Mouse (Mus musculus): ENCODE results near the gene Slc1a7. TPM values are rescaled to one million over a fixed set of nuclear protein-coding genes. Genes with fewer than 3 reads are reported as not detected.

The Slc1a7 gene
- polyA plus RNA-seq, 1 experiment from 2014 or later: 0.09 TPM

DNA sequence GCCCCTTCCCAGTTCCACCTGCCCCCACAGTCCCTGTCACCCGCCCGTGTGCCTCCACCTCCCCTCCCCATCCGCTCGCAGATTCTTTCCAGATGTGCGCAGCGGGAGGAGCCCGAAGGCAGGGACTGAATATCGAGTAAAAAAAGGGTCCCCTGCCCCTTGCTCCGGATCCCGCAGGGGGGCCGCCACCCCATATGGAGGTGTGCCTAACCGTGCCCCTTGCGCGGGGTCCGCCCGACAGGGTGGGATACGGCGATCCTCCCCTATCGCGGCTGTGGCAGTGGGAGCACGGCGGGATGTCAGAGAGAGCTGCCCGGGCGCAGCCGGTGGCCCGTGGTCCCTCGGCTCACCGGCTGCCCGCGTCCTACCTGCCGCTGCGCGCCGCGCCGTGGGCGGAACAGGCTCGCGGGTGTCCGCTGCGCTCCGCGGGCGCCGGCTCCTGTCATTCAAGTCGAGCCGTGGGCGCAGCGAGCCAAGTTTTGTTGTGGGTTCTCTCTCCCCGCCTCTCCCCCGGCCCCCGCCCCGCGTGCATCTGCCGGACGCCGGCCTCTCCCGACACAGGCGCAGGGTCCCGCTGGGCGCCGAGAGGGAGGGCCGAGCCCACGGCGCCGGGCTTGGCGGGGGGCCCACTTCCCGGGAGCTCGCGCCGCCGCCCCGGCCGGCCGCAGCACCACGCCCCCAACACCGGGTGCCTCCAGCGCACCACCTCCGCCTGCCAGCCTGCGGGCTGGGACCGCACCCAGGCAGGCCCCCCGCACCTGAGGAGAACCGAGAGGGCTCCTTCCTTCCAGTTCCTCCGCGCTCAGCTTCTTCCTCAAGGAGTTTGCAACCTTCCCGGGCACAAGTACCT lies 63.6 kb downstream of the Slc1a7 start:
- no peak for TF ChIP-seq CTCF (IDR thresholded peaks at IDR 0.05; ENCODE audit: low read depth)
- DNase-seq: peak; percentile 64
- Histone ChIP-seq H3K27ac (ENCODE audit: low read depth) (no peak overlapping the region), H3K4me2 (peak overlapping the region; percentile 99), H3K27me3 (ENCODE audit: insufficient read depth, low read length) (peaks cover 42% of the 10 kb centered on the region), H3K36me3 (ENCODE audit: insufficient read depth) (no peaks in the 10 kb centered on the region), H3K9me3 (ENCODE audit: low read depth, low read length) (no peaks in the 10 kb centered on the region), H3K4me1 (ENCODE audit: insufficient read depth) (no peaks in the 10 kb centered on the region), H3K4me3 (ENCODE audit: low read depth, low read length) (peak overlapping the region; percentile 62), H3K9ac (peak overlapping the region; percentile 46)
- WGBS: under 1% methylated on average over 84 of the region's 86 CpGs
- peak; percentile 35; the same call in 1 of the 2 replicates for ATAC-seq (ENCODE audit: insufficient read depth)

DNA sequence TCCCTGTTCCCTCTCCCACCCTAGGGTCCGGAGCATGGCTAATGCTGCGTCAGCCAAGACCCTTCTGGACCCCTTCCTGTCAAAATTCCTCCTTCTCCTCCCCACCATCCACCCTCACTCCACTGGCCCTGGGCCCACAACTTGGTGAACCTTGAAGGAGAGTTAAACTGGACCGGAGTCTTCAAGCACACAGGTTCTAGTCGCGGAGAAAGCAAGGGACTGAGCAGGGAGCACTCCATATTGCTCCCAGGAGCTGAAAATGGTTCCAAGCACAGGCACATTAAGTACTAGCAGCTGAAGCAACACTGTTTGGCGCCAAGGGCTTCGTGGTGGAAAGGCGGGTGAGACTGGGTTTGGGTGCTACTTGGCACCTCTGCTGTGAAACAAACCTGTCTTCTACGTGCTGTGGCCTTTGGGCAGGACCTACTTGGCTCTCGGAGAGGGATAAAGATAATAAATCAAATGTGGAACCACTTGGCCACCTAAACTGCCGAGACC lies 64.3 kb downstream of the Slc1a7 start:
- Histone ChIP-seq H3K27me3 (ENCODE audit: insufficient read depth, low read length) (peaks cover 42% of the 10 kb centered on the region), H3K9me3 (ENCODE audit: low read depth, low read length) (no peaks in the 10 kb centered on the region), H3K27ac (ENCODE audit: low read depth) (no peak overlapping the region), H3K9ac (peak overlapping the region; percentile 46; the same call in 1 of the 2 replicates), H3K36me3 (ENCODE audit: insufficient read depth) (no peaks in the 10 kb centered on the region), H3K4me3 (ENCODE audit: low read depth, low read length) (peak overlapping the region; percentile 62), H3K4me1 (ENCODE audit: insufficient read depth) (no peaks in the 10 kb centered on the region), H3K4me2 (peak overlapping the region; percentile 99)
- DNase-seq (peak; percentile 21), ATAC-seq (ENCODE audit: insufficient read depth) (no peak)
- no peak for TF ChIP-seq CTCF (IDR thresholded peaks at IDR 0.05; ENCODE audit: low read depth)
- WGBS: 38% methylated on average over 11 of the region's 11 CpGs

- Histone ChIP-seq H3K27ac (ENCODE audit: low read depth) (no peak overlapping the region), H3K9ac (no peak overlapping the region), H3K9me3 (ENCODE audit: low read depth, low read length) (no peaks in the 10 kb centered on the region), H3K4me3 (ENCODE audit: low read depth, low read length) (no peak overlapping the region), H3K36me3 (ENCODE audit: insufficient read depth) (no peaks in the 10 kb centered on the region), H3K27me3 (ENCODE audit: insufficient read depth, low read length) (peaks cover 42% of the 10 kb centered on the region), H3K4me2 (no peak overlapping the region), H3K4me1 (ENCODE audit: insufficient read depth) (no peaks in the 10 kb centered on the region)
- DNase-seq (no peak), ATAC-seq (ENCODE audit: insufficient read depth) (no peak)
- TF ChIP-seq CTCF (IDR thresholded peaks at IDR 0.05; ENCODE audit: low read depth): no peak
- 79% methylated on average over 8 of the region's 8 CpGs for WGBS
These were observed 65.1 kb downstream of the Slc1a7 start for GRCm38 (mm10) chr4:108033041-108033764.

DNA sequence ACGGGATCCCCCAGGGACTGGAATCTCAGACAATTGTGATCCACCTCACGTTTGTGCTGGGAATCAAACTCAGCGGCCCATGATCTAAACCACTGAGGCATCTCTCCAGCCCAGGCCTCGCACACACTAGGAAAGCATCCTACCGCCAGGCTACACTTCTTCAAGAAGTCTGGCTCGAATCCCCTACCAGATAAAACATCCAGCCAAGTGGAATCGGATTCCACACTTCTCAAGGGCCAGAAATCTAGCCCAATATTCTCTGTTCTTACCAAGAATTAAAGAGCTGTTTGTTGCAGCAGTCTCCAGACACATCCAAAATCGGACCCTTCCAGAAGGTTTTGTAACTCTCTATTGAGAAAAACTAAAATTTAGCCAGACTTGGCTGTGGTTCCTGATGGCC lies 68.9 kb downstream of the Slc1a7 start:
- 84% methylated on average over 8 of the region's 8 CpGs for WGBS
- H3K36me3 ChIP-seq (ENCODE audit: insufficient read depth): peaks cover 4% of the 10 kb centered on the region; the same call in 1 of the 2 replicates
- ATAC-seq (ENCODE audit: insufficient read depth) (no peak), DNase-seq (no peak)
- no peak for TF ChIP-seq CTCF (IDR thresholded peaks at IDR 0.05; ENCODE audit: low read depth)
- no peaks in the 10 kb centered on the region for H3K4me1 ChIP-seq (ENCODE audit: insufficient read depth)
- H3K4me2 ChIP-seq: no peak overlapping the region
- no peak overlapping the region for H3K9ac ChIP-seq
- H3K9me3 ChIP-seq (ENCODE audit: low read depth, low read length): no peaks in the 10 kb centered on the region
- peaks cover 14% of the 10 kb centered on the region for H3K27me3 ChIP-seq (ENCODE audit: insufficient read depth, low read length)
- H3K4me3 ChIP-seq (ENCODE audit: low read depth, low read length): no peak overlapping the region
- H3K27ac ChIP-seq (ENCODE audit: low read depth): no peak overlapping the region

GRCm38 (mm10) chr4:108045136-108046107 lies 77.3 kb downstream of the Slc1a7 start:
- Histone ChIP-seq H3K9ac (no peak overlapping the region), H3K36me3 (ENCODE audit: insufficient read depth) (peaks cover 51% of the 10 kb centered on the region), H3K27me3 (ENCODE audit: insufficient read depth, low read length) (no peaks in the 10 kb centered on the region), H3K4me1 (ENCODE audit: insufficient read depth) (no peaks in the 10 kb centered on the region), H3K4me3 (ENCODE audit: low read depth, low read length) (no peak overlapping the region), H3K4me2 (no peak overlapping the region), H3K27ac (ENCODE audit: low read depth) (no peak overlapping the region), H3K9me3 (ENCODE audit: low read depth, low read length) (no peaks in the 10 kb centered on the region)
- WGBS: 69% methylated on average over 19 of the region's 19 CpGs
- ATAC-seq (ENCODE audit: insufficient read depth) (no peak), DNase-seq (no peak)
- no peak for TF ChIP-seq CTCF (IDR thresholded peaks at IDR 0.05; ENCODE audit: low read depth)

DNA sequence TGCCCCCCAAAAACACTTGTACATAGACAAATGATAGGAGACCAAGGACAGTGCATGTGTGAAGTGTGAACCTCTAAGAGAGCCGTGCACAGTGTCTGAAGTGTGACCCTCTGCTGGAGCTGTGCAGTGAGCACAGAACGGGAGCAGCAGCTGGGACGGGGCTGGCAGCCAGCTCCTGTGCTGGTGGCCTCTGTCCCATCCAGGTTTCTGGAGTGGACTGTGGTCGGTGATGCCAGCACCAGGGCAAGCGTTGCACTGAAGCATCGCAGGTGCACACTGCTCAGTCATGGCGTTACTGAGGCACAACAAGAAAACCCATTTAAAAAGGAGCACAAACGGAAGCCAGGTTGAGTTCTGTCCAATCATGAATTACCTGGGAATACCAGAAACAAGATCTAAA lies 78.0 kb downstream of the Slc1a7 start:
- H3K4me2 ChIP-seq: no peak overlapping the region
- no peaks in the 10 kb centered on the region for H3K9me3 ChIP-seq (ENCODE audit: low read depth, low read length)
- H3K36me3 ChIP-seq (ENCODE audit: insufficient read depth): peaks cover 58% of the 10 kb centered on the region
- TF ChIP-seq CTCF (IDR thresholded peaks at IDR 0.05; ENCODE audit: low read depth): no peak
- ATAC-seq (ENCODE audit: insufficient read depth): no peak
- no peaks in the 10 kb centered on the region for H3K27me3 ChIP-seq (ENCODE audit: insufficient read depth, low read length)
- no peak for DNase-seq
- 78% methylated on average over 8 of the region's 8 CpGs for WGBS
- H3K4me3 ChIP-seq (ENCODE audit: low read depth, low read length): no peak overlapping the region
- no peak overlapping the region for H3K9ac ChIP-seq
- no peak overlapping the region for H3K27ac ChIP-seq (ENCODE audit: low read depth)
- H3K4me1 ChIP-seq (ENCODE audit: insufficient read depth): no peaks in the 10 kb centered on the region
